Mouse (Mus musculus): ENCODE results near the gene Gm21834. TPM values are rescaled to one million over a fixed set of nuclear protein-coding genes. Genes with fewer than 3 reads are reported as not detected.

Gm21834 gene
- polyA plus RNA-seq, 1 experiment from 2014 or later = not detected

Other genes with a start within 250 kb of the Gm21834 start
- not detected in 2 replicates for gene Vmn2r120, start 196.7 kb downstream of the Gm21834 start, polyA plus RNA-seq (2015; fragmentation: Nextera tagmentation; extraction: Ambion mirVana)
- gene Cntnap5c, start 27.4 kb upstream of the Gm21834 start, polyA plus RNA-seq (2015; fragmentation: Nextera tagmentation; extraction: Ambion mirVana) = 3.1 and 3.5 TPM in 2 replicates